Mouse (Mus musculus) embryonic fibroblast, embryonic 13.5 days (primary cell): ENCODE results near the gene Mn1. TPM values are rescaled to one million over a fixed set of nuclear protein-coding genes. Genes with fewer than 3 reads are reported as not detected.

Experiments used
- H3K27ac ChIP-seq: 2 replicates; pipeline ENCODE4 v1.5.1; 2012; ENCODE audit warnings: low read length, control low read depth, inconsistent platforms; ENCODE audit not compliant: insufficient read depth
- H3K4me1 ChIP-seq: 2 replicates; pipeline ENCODE4 v1.6.1; 2011; ENCODE audit warnings: low read length; ENCODE audit not compliant: control insufficient read depth, insufficient read depth
- H3K4me3 ChIP-seq: 2 replicates; pipeline ENCODE4 v1.5.1; 2011; ENCODE audit warnings: mild to moderate bottlenecking, control low read depth, low read length; ENCODE audit not compliant: insufficient read depth
- CTCF ChIP-seq: IDR thresholded peaks from 2 replicates; pipeline ENCODE4 v1.5.1; 2011; ENCODE audit warnings: mild to moderate bottlenecking, control low read depth, low read length, moderate library complexity, borderline replicate concordance; ENCODE audit not compliant: insufficient read depth
- POLR2A ChIP-seq: IDR thresholded peaks from 2 replicates; pipeline ENCODE4 v1.6.1; 2011; ENCODE audit warnings: low read depth, mild to moderate bottlenecking, control low read depth, low read length, moderate library complexity
- polyA plus RNA-seq: library from polyadenylated mRNA; stranded (reverse); fragments of >200 nt; gene quantifications from 2 replicates; pipeline ENCODE4 v1.2.4, GENCODE M21; 2011; ENCODE audit warnings: low read depth; ENCODE audit not compliant: missing spikeins, insufficient read length

The Mn1 gene
- polyA plus RNA-seq, 1 experiment = 21.7 TPM

DNA sequence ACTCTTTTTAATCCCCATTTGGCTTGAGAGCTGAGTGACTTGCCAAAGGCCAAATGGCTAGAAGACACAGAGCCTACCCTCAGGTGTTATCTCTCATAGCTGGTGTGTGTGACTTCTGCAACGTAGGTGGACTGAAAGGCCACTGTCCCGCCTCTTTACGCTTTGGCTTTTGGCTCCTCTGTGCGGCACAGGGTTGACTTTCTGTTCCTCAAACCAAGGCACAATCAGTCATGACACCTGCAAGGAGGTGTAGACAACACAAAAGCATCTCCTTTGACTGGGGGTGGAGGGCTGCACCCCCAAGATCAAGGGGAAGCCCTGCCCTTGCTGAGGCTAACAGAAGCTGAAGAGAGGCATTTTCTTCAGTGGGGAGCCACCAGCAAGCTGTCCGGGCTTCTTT is 50.5 kb downstream of the Mn1 start:
- no peaks in the 10 kb centered on the region for H3K4me1 ChIP-seq
- TF ChIP-seq CTCF = no peak
- TF ChIP-seq POLR2A = no peak
- no peak overlapping the region for H3K4me3 ChIP-seq
- H3K27ac ChIP-seq = no peak overlapping the region

- H3K4me1 ChIP-seq = no peaks in the 10 kb centered on the region
- no peak overlapping the region for H3K4me3 ChIP-seq
- no peak overlapping the region for H3K27ac ChIP-seq
- TF ChIP-seq CTCF (no peak), POLR2A (no peak)
These were observed 52.2 kb downstream of the Mn1 start for GRCm38 (mm10) chr5:111469195-111469882.

GRCm38 (mm10) chr5:111470875-111471274 is 53.7 kb downstream of the Mn1 start:
- H3K4me3 ChIP-seq = no peak overlapping the region
- TF ChIP-seq POLR2A = no peak
- TF ChIP-seq CTCF = no peak

DNA sequence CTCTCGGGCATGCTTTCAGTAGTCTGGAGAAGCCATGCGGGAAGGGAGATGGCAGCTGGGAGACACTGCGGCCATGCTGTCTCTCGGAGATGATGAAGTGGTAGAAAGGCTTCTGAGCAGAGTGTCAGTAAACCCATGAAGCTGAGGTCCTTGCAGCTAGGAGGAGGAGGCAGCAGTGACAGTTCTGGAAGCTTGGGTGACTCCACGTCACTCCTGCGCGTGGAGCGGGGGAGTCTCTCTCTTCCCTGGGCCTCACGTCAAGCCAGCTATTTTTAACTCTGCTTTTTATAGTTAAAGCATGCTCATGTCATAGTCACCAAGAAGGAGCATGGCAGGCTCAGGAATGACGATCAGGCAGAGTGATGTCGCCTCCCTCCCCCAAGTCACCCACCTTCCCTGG is 56.3 kb downstream of the Mn1 start:
- no peak for TF ChIP-seq POLR2A
- no peak for TF ChIP-seq CTCF
- no peaks in the 10 kb centered on the region for H3K4me1 ChIP-seq
- no peak overlapping the region for H3K4me3 ChIP-seq
- no peak overlapping the region for H3K27ac ChIP-seq

More at GRCm38 (mm10) chr5:111470875-111471274, 53.7 kb downstream of the Mn1 start:
- no peak overlapping the region for H3K27ac ChIP-seq
- H3K4me1 ChIP-seq = no peaks in the 10 kb centered on the region

GRCm38 (mm10) chr5:111475721-111476120 is 58.6 kb downstream of the Mn1 start:
- Histone ChIP-seq H3K27ac (no peak overlapping the region), H3K4me1 (no peaks in the 10 kb centered on the region), H3K4me3 (no peak overlapping the region)
- no peak for TF ChIP-seq CTCF
- TF ChIP-seq POLR2A = no peak

GRCm38 (mm10) chr5:111476141-111476540 is 59.0 kb downstream of the Mn1 start:
- no peak overlapping the region for H3K27ac ChIP-seq
- H3K4me3 ChIP-seq = no peak overlapping the region
- TF ChIP-seq POLR2A = no peak
- TF ChIP-seq CTCF = no peak
- H3K4me1 ChIP-seq = no peaks in the 10 kb centered on the region

DNA sequence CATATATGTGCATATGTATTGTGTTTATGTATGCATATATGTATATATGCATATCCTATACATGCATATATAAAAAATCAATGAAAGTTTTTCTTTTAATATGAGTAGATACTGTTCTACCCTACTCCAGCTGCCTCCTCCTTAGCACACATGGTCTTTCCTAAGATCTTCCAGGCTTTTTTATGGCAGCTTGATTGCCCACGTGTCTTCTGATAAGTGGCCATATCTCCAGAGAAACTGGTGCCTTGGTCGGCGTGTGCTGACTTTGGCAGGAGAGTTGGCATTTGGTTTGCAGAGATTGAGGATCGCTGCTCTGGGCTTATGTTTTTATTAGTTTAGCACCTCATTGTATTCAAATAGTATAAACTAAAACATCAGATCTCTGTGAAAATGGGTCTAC is 68.7 kb downstream of the Mn1 start:
- Histone ChIP-seq H3K27ac (no peak overlapping the region), H3K4me1 (no peaks in the 10 kb centered on the region), H3K4me3 (no peak overlapping the region)
- no peak for TF ChIP-seq CTCF
- no peak for TF ChIP-seq POLR2A

DNA sequence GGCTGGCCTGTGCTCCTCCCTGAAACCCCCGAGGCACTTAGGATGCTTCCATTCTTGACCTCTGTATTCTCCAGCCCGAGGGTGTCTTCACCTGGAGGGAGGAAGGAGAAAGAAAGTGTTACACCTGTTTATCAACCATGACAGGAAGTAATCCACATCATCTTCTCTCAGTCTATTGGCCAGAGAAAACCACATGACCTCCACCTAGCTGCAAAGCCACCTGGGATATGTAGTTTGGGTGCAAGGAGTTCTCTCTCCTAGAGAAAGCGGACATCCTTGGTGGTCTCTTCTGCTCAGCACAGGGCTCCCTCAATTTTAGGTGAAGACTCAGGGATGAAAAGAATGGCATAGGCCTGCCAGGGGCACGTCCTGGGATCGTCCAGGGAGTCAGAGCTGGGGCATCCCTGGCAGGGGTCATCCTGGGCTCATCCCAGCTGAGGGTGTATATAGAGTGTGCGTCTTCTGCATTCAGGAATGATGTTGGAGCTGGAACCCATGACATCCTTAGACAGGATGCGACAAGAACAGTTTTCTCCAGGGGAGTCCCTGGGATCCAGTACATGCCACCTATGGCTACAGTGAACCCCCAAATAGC is 72.0 kb downstream of the Mn1 start:
- H3K4me1 ChIP-seq = no peaks in the 10 kb centered on the region
- no peak for TF ChIP-seq POLR2A
- no peak for TF ChIP-seq CTCF
- H3K27ac ChIP-seq = no peak overlapping the region
- H3K4me3 ChIP-seq = no peak overlapping the region

- no peak overlapping the region for H3K27ac ChIP-seq
- H3K4me3 ChIP-seq = no peak overlapping the region
- TF ChIP-seq CTCF (no peak), POLR2A (no peak)
- no peaks in the 10 kb centered on the region for H3K4me1 ChIP-seq
These were observed 73.4 kb downstream of the Mn1 start for GRCm38 (mm10) chr5:111490599-111490998.

GRCm38 (mm10) chr5:111491485-111491884 is 74.3 kb downstream of the Mn1 start:
- no peak overlapping the region for H3K27ac ChIP-seq
- no peaks in the 10 kb centered on the region for H3K4me1 ChIP-seq
- no peak for TF ChIP-seq CTCF
- TF ChIP-seq POLR2A = no peak
- no peak overlapping the region for H3K4me3 ChIP-seq
